Mouse (Mus musculus) ES-E14 (cell line): ENCODE measurements around the gene Lpcat3. TPM values are rescaled to one million over a fixed set of nuclear protein-coding genes. Genes with fewer than 3 reads are reported as not detected.

Source experiments
- DNase-seq: peaks from one replicate; pipeline ENCODE4 v3.0.0-alpha.2; 2013; ENCODE audit warnings: low read depth, low spot score
- H3K27ac ChIP-seq: 2 replicates; pipeline ENCODE4 v1.5.1; 2012; ENCODE audit warnings: low read depth, mild to moderate bottlenecking, low read length, moderate library complexity, mixed read lengths; ENCODE audit not compliant: poor library complexity, insufficient read depth, severe bottlenecking
- H3K36me3 ChIP-seq: 2 replicates; pipeline ENCODE4 v1.6.1; 2012; ENCODE audit warnings: mild to moderate bottlenecking, low read length, moderate library complexity, mixed read lengths; ENCODE audit not compliant: control insufficient read depth, poor library complexity, insufficient read depth, severe bottlenecking
- H3K4me1 ChIP-seq, 2 experiments: fragments of 150-350 bp in 1 of 2; sonication (generic) in 1 of 2; 2 replicates each; pipeline ENCODE4 v1.6.1; 2012; ENCODE audit warnings: low read length in 2 of 2, mild to moderate bottlenecking in 1 of 2, mixed read lengths in 1 of 2; ENCODE audit not compliant: control insufficient read depth in 2 of 2, insufficient read depth in 2 of 2, poor library complexity in 1 of 2
- H3K4me3 ChIP-seq, 2 experiments: fragments of 150-350 bp in 1 of 2; sonication (generic) in 1 of 2; 2 replicates each; pipeline ENCODE4 v1.5.1; 2012; ENCODE audit warnings: low read length in 2 of 2, low read depth in 1 of 2, mild to moderate bottlenecking in 1 of 2, mixed read lengths in 1 of 2; ENCODE audit not compliant: insufficient read depth in 1 of 2, poor library complexity in 1 of 2, severe bottlenecking in 1 of 2
- H3K9ac ChIP-seq: 2 replicates; pipeline ENCODE4 v1.6.1; 2012; ENCODE audit warnings: low read depth, mild to moderate bottlenecking, low read length, mixed read lengths; ENCODE audit not compliant: poor library complexity, insufficient read depth, severe bottlenecking
- H3K9me3 ChIP-seq: fragments of 150-350 bp; sonication (generic); 2 replicates; pipeline ENCODE4 v1.6.1; 2012; ENCODE audit warnings: low read depth, mild to moderate bottlenecking, low read length; ENCODE audit not compliant: control insufficient read depth, insufficient read depth
- CHD2 ChIP-seq: IDR thresholded peaks from 2 replicates; pipeline ENCODE4 v1.6.1; 2014; ENCODE audit warnings: mild to moderate bottlenecking, low read depth, low read length, inconsistent platforms
- HCFC1 ChIP-seq: IDR thresholded peaks from 2 replicates; pipeline ENCODE4 v1.6.1; 2012; ENCODE audit warnings: low read length, inconsistent platforms, borderline replicate concordance; ENCODE audit not compliant: insufficient read depth
- MAFK ChIP-seq: IDR thresholded peaks from 2 replicates; pipeline ENCODE4 v1.6.1; 2014; ENCODE audit warnings: mild to moderate bottlenecking, low read depth, low read length, inconsistent platforms; ENCODE audit not compliant: insufficient read depth
- ZC3H11A ChIP-seq: IDR thresholded peaks from 2 replicates; pipeline ENCODE4 v1.6.1; 2012; ENCODE audit warnings: low read depth, mild to moderate bottlenecking, inconsistent platforms, low read length, borderline replicate concordance
- ZNF384 ChIP-seq: IDR thresholded peaks from 2 replicates; pipeline ENCODE4 v1.6.1; 2012; ENCODE audit warnings: low read depth, low read length, inconsistent platforms
- in situ Hi-C, 2 experiments: fragments of 600-800 bp; cut with MboI; formaldehyde crosslinking; loops; one replicate each; pipeline ENCODE4 v1.15.1; 2025; ENCODE audit warnings: low sequenced_read_pairs in 2 of 2, inconsistent platforms in 1 of 2; ENCODE audit not compliant: unreplicated experiment in 2 of 2
- total RNA-seq: library from RNA; depleted of rRNA; stranded (reverse); fragments of 300-350 nt; gene quantifications from 2 replicates; pipeline ENCODE4 v1.2.3, GENCODE M21; 2012

Gene Lpcat3
- total RNA-seq, 1 experiment: 65.5 TPM

DNA sequence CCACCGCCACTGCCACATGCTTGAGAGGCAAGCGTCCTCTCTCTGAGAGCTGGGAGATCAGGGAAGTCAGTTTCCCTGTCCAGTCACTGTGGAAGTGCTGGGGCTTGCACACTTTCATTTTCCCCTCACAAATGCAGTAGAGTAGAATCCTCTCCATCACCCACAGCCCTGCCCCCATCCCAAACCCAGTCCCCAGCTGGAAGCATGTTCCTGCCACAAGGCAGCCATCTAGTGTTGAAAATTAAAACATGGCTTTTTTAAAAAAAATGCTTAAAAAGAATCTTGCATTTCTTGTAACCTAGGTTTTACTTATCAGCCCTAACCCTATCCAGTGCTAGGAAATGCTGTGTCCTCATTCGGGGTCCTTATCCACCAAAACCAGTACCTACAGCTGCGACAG, 22.8 kb upstream of the Lpcat3 start:
- no peak for DNase-seq
- no peaks in the 10 kb centered on the region for H3K4me1 ChIP-seq
- no peak overlapping the region for H3K27ac ChIP-seq
- TF ChIP-seq ZNF384 (no peak), HCFC1 (no peak), MAFK (no peak), CHD2 (no peak), ZC3H11A (no peak)
- no peaks in the 10 kb centered on the region for H3K9me3 ChIP-seq
- in situ Hi-C loops: no loop called here
- H3K36me3 ChIP-seq: no peaks in the 10 kb centered on the region
- no peak overlapping the region for H3K4me3 ChIP-seq
- H3K9ac ChIP-seq: no peak overlapping the region

DNA sequence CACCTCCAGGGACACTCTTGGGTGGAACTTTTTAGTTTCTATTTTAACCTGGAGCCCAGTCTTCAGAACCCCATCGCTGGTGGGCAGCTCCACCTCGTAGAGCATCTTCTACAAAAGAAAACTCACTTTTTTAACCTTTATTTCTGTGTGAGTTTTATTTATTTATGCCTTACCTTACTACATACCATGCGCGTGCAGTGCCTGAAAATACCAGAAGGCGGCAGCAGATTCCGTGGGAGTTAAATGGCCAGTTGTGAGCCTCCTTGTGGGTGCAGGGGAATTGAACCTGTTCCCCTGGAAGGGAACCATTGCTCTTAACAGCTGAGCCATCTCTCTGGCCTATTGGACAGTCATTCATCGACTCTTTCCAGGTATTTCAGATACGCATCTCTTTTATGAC, 21.8 kb upstream of the Lpcat3 start:
- Histone ChIP-seq H3K27ac (no peak overlapping the region), H3K36me3 (no peaks in the 10 kb centered on the region), H3K9me3 (no peaks in the 10 kb centered on the region), H3K9ac (no peak overlapping the region), H3K4me1 (no peaks in the 10 kb centered on the region), H3K4me3 (no peak overlapping the region)
- peak; percentile 64 for DNase-seq
- in situ Hi-C loops: no loop called here
- peak; percentile 73 for TF ChIP-seq ZC3H11A
- no peak for TF ChIP-seq CHD2

DNA sequence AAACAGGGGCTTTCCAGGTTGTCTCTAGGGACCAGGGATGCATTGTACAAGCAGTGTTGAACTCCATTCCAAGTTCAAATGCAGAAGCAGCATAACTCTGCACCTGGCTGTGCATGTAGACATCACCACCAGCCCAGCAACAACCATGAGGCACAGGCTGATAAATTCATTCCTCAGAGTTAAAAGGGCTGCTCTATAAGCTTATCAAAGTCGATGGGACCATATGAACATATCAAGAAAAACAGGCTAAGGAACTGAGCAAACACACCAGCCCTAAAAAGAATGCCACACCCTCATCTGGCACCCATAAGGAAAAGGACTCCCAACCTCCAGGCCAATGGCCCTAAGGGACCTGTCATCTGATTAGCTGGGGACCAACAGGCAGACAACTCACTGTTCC, 16.4 kb upstream of the Lpcat3 start:
- in situ Hi-C loops: no loop called here
- H3K4me3 ChIP-seq: no peak overlapping the region
- H3K36me3 ChIP-seq: no peaks in the 10 kb centered on the region
- H3K27ac ChIP-seq: no peak overlapping the region
- TF ChIP-seq ZNF384 (no peak), HCFC1 (no peak), CHD2 (no peak), MAFK (no peak), ZC3H11A (no peak)
- H3K4me1 ChIP-seq: no peaks in the 10 kb centered on the region
- no peak for DNase-seq
- no peak overlapping the region for H3K9ac ChIP-seq
- no peaks in the 10 kb centered on the region for H3K9me3 ChIP-seq

DNA sequence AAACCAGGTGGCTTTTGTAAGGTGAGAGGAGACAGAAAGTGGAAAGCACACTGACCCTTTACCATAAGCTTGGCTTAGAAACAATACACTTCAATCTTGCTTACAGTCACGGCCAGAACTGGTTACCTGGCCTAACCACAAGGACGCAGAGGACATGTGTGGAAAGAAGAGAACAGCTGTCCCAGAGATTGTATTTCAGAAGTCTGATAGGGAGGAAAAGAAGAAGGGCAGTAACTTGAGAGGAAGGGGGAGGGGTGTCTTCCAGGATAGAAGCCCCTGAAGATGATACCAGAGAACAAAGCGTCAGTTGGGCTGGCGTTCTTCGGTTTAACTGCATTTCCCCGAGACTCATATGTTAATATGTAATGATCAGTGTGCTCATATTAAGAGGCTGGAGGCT, 6.9 kb upstream of the Lpcat3 start:
- no peaks in the 10 kb centered on the region for H3K36me3 ChIP-seq
- no peak for DNase-seq
- TF ChIP-seq ZNF384 (no peak), CHD2 (no peak), MAFK (no peak), HCFC1 (no peak), ZC3H11A (no peak)
- peaks cover 0 to 4% of the 10 kb centered on the region in 2 experiments; a peak in 1 of 4 replicates for H3K4me1 ChIP-seq
- no peaks in the 10 kb centered on the region for H3K9me3 ChIP-seq
- in situ Hi-C loops: no loop called here
- H3K27ac ChIP-seq: no peak overlapping the region
- no peak overlapping the region for H3K9ac ChIP-seq
- H3K4me3 ChIP-seq: no peak overlapping the region

DNA sequence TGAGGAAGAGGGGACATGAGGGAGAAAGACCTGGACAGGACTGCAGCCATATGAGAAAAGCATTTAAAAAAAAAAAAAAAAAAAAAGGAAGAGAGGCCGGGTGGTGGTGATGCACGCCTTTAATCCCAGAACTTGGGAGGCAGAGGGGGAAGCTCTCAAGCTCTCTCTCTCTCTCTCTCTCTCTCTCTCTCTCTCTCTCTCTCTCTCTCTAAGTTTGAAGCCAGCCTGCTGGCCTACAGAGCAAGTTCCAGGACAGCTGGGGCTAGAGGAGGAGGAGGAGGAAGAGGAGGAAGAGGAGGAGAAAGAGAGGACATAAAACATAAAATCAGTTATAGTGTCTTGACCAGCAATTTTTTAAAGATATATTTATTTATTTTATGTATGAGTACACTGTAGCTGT, 4.8 kb upstream of the Lpcat3 start:
- DNase-seq: no peak
- Histone ChIP-seq H3K4me1 (peaks cover 0 to 4% of the 10 kb centered on the region in 2 experiments; a peak in 1 of 4 replicates), H3K36me3 (no peaks in the 10 kb centered on the region), H3K9me3 (no peaks in the 10 kb centered on the region), H3K4me3 (no peak overlapping the region), H3K9ac (no peak overlapping the region), H3K27ac (no peak overlapping the region)
- in situ Hi-C loops: no loop called here
- TF ChIP-seq ZC3H11A (no peak), HCFC1 (no peak), ZNF384 (no peak), CHD2 (no peak), MAFK (no peak)
